Mouse (Mus musculus) right cerebral cortex, postnatal 14 days (tissue): ENCODE data around the gene Casp7.
A peak's percentile ranks its signal among the peaks of the same experiment; 100 is the strongest.
"Not testable (repeated sequence)": the region's sequence is repeated elsewhere in the genome, so short reads cannot be mapped to it uniquely, and the experiment has no call there.

ENCODE experiments used
- DNase-seq: peaks from one replicate; pipeline ENCODE4 v3.0.0; 2022

Casp7 gene

GRCm38 (mm10) chr19:56396669-56397621 lies at the start of gene Casp7:
Gene Casp7, plus strand, starts transcription at chr19:56397129.
- DNase-seq: peak; percentile 66

GRCm38 (mm10) chr19:56349295-56349694 lies 47.6 kb upstream of the Casp7 start:
- DNase-seq: no peak

- no peak for DNase-seq
These were observed 43.2 kb upstream of the Casp7 start for GRCm38 (mm10) chr19:56353689-56354088.

- no peak for DNase-seq
These were observed 41.7 kb upstream of the Casp7 start for GRCm38 (mm10) chr19:56355201-56355600.

- DNase-seq: peak; percentile 86
These were observed 40.2 kb upstream of the Casp7 start for GRCm38 (mm10) chr19:56356480-56357373.

GRCm38 (mm10) chr19:56357374-56357708 lies 39.6 kb upstream of the Casp7 start:
- DNase-seq: not testable (repeated sequence)

GRCm38 (mm10) chr19:56358890-56359289 lies 38.0 kb upstream of the Casp7 start:
- DNase-seq: no peak

- no peak for DNase-seq
These were observed 33.0 kb upstream of the Casp7 start for GRCm38 (mm10) chr19:56363721-56364460.

GRCm38 (mm10) chr19:56364563-56364962 lies 32.4 kb upstream of the Casp7 start:
- no peak for DNase-seq

- no peak for DNase-seq
These were observed 30.8 kb upstream of the Casp7 start for GRCm38 (mm10) chr19:56366168-56366567.

GRCm38 (mm10) chr19:56366625-56367024 lies 30.3 kb upstream of the Casp7 start:
- no peak for DNase-seq

GRCm38 (mm10) chr19:56367778-56368177 lies 29.2 kb upstream of the Casp7 start:
- DNase-seq: no peak

GRCm38 (mm10) chr19:56368912-56369311 lies 28.0 kb upstream of the Casp7 start:
- DNase-seq: no peak

GRCm38 (mm10) chr19:56370389-56371150 lies 26.4 kb upstream of the Casp7 start:
- no peak for DNase-seq

GRCm38 (mm10) chr19:56372226-56372625 lies 24.7 kb upstream of the Casp7 start:
- DNase-seq: no peak

- DNase-seq: no peak
These were observed 23.7 kb upstream of the Casp7 start for GRCm38 (mm10) chr19:56373246-56373645.

- DNase-seq: no peak
These were observed 22.9 kb upstream of the Casp7 start for GRCm38 (mm10) chr19:56374011-56374410.

- no peak for DNase-seq
These were observed 18.9 kb upstream of the Casp7 start for GRCm38 (mm10) chr19:56378007-56378406.

- no peak for DNase-seq
These were observed 18.3 kb upstream of the Casp7 start for GRCm38 (mm10) chr19:56378554-56379172.

GRCm38 (mm10) chr19:56380341-56380740 lies 16.6 kb upstream of the Casp7 start:
- no peak for DNase-seq

GRCm38 (mm10) chr19:56381407-56381806 lies 15.5 kb upstream of the Casp7 start:
- DNase-seq: no peak

- DNase-seq: no peak
These were observed 11.4 kb upstream of the Casp7 start for GRCm38 (mm10) chr19:56385546-56385945.
